Mouse (Mus musculus) erythroblast, embryonic 14.5 days (primary cell): ENCODE results near the gene Vwa3b.

Experiments
- GATA1 ChIP-seq: IDR thresholded peaks from 2 replicates; pipeline ENCODE4 v1.6.1; 2012; ENCODE audit warnings: low read length, inconsistent platforms, mixed read lengths
- TAL1 ChIP-seq: IDR thresholded peaks from 3 replicates; pipeline ENCODE4 v1.6.1; 2012; ENCODE audit warnings: low read length, inconsistent platforms, mixed read lengths

- TF ChIP-seq GATA1 (no peak), TAL1 (no peak)
Measured at GRCm38 (mm10) chr1:37030693-37031092, 4.3 kb downstream of the Vwa3b start.
